Mouse (Mus musculus) frontal cortex, postnatal 36 days (tissue): ENCODE measurements around the gene Tgfbr1.

Source experiments
- DNase-seq, 2 experiments: peaks; one replicate each; pipeline ENCODE4 v3.0.0; 2022; ENCODE audit warnings: low spot score in 2 of 2

Gene Tgfbr1

DNA sequence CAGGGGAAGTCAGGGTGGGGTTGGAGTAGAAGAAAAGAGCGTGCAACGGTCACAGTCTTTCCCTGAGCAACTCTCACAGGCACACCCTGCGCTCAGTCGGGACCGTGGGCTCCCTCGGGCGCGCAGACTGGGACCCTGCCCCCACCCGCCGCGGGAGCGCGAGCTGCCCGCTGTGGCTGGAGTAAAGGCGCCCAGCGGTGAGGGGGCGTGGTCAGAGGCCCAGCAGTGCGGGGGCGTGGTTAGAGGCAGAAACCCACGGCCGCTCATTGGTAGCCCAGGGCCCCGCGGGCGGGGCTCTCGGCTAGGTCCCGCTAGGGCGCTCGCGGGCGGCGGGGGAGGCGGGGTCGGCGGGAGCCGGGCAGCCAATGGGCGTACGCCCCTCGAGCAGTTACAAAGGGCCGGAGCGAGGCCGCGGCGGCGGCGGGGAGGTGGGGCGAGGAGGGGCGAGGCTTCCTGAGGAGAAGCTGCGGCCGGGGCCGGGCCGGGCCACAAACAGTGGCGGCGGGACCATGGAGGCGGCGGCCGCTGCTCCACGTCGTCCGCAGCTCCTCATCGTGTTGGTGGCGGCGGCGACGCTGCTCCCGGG is at the start of gene Tgfbr1:
Gene Tgfbr1, plus strand, starts transcription at position 420 of the 586 bp plus-strand sequence.
- peak; percentile 92 to 96 for DNase-seq

DNA sequence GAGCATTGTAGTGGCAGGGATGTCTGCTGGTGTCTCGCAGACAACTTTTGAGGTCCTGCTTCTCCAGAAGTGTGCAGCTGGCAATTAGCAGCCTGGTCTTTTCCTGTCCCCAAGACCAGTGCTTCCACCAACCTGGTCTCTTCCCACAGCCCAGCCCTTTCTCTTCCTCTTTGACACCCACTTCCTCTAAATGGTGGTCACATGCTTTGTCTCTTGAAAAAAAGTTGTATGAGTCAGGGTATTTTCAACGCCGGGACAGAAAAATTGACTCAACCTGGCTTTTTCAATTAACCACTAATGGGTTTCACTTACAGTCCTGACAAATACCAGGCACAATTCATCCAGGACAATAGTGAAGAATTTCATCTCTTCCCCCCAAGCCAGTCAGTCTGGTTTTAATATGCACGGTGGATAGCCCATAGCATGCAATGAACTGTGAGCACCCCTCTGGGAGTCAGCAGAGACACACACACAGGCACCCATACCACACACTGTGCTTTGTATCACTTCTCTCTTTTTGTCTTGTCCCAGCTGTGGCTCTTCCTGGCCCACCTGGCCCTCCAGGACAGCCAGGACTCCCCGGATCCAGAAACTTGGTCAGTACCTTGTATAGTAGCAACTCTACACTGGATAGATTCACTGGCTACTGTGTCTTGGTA is 49.6 kb upstream of the Tgfbr1 start:
- DNase-seq = no peak

DNA sequence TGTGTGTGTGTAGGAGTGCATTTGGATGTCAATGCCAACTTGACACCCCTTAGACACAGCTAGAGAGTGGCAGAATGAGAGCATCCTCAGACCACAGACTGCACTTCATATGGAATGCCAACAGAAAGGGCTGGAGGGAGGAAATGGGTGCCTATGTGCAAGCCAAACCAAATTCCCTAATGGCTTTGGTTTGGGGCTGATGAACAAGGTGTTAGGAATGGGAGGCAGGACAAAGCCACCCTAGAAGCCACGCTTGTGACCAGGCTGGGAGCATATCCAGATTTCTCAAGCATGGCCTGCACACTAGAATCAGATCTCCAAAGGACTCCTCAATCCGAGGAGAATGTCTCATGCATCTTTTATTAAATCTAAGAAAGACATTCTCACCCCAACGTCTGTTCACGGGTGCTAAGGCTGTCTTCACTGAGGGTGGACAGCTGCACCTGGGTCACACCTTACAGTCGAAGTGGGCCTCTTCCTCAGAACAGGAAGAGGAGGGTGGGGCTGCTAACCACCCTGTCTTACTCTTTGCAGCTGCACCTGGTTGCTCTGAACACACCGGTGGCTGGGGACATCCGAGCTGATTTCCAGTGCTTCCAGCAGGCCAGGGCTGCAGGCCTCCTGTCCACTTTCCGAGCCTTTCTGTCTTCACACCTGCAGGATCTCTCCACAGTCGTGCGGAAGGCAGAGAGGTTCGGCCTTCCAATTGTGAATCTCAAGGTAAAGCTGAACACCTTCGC is 43.0 kb upstream of the Tgfbr1 start:
- no peak for DNase-seq

DNA sequence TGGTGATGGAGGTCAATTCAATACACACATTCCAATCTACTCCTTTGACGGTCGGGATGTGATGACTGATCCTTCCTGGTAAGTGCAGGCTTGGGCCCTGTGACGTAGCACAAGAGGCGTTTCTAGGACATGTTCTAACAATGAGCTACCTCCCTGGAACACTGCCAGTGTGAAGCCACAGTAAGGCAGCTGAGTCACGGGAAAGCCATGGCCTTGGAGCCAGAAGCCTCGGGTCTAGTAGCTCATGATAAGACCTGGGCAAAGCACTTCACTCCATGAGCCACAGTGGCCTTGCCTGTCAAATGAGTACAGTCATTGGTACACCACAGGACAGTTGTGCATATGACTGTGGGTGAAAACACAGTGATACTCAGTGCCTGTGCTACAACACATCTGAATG is 42.2 kb upstream of the Tgfbr1 start:
- no peak for DNase-seq

DNA sequence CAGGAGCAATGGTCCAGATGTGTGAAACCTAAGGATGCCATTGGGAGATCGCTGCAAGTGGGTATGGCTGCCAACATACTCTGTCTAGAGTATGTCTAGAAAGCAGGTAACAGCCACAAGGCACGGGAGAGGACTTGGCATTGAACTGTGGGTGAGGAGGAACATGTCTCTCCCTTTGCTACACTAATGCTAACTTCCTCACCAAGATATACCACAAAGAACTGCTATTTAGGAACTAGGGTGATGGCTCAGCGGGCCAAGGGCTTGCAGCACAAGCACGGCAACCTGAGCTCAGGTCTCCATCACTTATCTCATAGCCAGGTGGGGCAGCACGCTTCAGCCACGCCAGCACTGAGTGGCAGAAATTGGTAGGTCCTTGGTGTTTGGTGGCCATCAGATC is 41.6 kb upstream of the Tgfbr1 start:
- DNase-seq = no peak

DNA sequence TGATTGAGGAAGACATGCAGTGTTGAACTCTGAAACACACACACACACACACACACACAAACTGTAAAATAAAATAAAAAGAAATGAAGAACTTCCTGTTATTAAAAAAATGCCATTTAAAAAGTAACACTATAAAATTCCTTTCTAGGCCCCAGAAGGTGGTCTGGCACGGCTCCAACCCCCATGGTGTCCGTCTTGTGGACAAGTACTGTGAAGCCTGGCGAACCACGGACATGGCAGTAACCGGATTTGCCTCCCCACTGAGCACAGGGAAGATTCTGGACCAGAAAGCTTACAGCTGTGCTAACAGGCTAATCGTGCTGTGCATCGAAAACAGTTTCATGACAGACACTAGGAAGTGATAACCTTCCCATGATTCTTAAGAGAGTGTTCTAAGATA is 41.1 kb upstream of the Tgfbr1 start:
- no peak for DNase-seq

DNA sequence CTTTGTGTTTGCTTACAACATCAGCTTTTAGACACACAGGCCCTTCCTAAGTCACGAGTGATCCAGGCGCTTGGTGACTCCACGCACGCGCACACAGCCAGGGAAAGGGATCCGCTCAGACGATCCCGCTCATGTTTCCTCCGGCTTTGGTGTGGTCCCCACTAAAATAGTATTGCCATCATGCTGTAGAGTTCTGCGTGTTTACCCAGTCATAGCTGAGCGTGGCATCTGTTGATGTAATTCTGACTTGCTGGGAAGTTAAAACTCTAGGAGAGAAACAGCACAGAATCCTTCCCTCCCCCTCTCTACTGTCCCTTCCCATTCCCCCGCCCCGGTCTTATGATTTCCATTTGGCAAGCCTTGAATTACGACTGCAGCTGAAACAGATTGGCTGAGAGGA is 40.3 kb upstream of the Tgfbr1 start:
- DNase-seq = peak; percentile 66 to 68

DNA sequence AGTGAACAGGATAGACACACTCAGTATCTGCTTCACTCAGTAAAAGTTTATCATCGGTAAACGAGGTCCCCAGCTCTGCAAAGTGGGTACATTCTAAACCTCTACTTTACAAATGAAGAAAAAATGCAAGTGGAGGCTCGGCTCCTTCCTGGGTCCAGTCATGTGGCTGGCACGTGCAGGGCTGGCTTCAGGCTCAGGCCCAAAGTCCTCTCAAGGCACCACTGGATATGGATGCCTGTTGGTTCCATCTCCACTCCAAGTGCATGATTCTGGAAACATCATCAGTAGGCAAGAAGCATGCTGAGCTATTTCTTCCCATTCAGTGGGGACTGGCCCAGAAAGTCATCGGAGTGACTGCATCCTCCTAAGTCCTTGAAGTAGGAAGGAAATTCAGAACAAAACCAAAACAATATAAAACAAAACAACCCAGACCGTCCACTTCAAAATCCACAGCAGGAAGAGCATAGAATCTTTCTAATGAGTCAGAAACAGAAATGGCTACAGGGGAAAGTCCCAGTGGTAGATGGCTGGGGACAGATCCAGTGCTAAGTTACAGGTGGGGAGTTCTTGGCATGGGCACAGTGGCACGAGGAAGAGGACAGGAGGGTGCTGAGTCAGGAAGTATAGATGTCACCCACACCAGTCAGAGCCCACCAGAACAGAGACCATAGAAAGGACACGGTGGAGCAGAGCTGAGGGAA is 39.2 kb upstream of the Tgfbr1 start:
- DNase-seq = no peak

DNA sequence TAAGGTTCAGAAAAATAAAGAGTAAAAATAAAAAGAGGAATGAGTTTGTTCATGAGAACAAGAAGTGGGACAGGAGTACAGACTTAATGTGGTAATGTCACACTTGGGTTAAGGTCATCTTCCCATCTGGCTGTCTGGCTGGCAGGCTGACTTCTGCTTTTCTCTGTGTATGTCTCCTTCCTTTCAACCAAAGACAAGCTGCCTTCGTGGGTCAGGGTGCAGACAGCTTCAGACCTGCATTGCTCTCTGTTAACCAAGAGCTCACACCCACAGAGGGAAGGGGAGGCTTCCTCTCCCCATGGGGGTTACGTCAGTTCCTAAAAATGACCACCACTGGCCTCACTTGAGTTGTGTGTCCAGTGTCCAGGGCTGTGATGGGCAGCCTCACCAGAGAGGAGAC is 37.6 kb upstream of the Tgfbr1 start:
- no peak for DNase-seq

DNA sequence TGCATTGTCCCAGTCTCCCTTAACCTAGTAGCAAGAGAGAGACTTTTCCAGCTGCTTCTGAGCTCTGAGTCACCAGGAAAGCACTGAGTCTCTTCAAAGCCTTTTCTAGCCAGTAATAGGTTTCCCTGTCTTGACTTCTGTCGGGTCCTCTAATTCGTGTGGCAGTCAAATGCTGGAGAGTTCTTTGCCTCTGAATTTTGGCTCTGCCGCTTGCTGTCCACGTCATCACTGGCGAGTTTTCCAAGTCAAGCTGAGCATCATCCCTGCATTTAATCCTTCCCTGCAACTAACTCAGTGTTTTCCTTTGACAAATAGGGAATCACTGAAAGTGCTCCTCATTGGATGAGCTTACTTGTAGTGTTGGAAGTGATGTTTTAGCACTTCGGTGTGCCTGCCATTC is 36.6 kb upstream of the Tgfbr1 start:
- DNase-seq = no peak

DNA sequence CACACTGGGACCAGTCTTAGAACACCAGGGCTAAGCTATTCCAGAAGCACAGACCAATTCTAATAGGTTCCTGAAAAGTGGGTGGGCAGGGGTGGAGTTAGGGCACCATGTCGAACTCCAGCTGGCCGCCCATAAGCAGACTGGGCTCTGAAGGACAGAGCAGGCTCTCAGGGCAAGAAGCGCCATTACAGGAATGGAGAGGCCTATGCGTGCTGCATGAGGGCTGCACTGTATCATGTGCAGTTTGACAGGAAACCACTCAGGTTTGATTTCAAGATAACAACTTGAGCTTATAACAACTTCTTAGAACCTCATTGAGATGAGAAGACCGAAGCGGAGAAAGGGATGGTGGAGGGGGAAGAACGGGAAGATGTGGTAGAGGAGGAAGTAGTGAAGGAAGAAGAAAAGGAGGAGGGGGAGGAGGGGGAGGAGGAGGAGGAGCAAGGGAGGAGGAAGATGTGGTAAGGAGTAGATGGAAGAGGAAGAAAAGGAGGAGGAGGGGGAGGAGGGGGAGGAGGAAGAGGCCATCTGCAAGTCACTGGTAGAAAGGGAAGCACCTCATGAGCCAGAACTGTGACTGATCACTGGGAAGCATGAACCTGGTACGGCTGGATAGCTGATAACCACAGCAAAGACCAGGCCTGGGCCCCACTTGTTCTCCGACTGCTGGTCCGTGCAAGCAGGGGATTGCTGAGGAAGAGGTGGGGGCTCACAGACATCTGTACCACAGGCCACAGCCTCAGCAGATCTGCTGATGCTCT is 33.3 kb upstream of the Tgfbr1 start:
- no peak for DNase-seq

DNA sequence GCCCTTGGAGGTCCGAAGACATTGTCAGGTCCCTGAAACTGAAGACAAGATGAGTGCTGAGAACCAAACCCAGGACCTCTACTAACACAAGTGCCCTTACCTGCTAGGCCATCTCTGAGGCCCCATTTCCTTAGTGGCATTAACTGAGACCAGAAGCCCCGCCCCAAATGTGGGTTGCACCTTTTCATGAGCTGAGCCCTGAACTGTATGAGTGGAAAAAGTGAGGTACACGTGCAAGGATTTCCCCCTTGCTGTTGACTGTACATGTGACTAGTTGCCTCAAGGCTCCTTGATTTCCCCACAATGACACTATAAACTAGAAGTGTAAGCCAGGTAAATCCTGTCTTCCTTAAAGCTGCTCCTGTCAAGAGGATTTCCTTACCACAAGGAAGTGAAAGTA is 30.7 kb upstream of the Tgfbr1 start:
- DNase-seq = no peak

DNA sequence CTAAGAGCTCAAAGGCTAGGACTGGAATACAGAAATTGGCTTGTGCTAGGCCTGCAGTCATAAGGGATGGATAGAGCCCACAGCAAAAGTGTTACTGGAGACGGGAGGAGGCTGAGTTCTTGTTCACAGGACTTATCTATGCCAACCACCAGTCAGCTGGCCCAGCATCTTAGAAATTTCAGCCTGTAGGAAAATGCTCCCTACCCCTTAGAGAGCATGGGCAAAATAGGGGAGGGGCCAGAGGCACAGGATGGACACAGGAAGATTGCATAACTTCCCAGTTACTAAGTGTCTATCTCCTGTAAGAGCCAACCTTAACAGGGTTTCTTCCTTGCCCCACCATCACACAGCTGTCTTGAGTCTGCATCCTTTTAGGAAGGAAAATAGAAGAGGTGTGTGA is 28.8 kb upstream of the Tgfbr1 start:
- DNase-seq = no peak

DNA sequence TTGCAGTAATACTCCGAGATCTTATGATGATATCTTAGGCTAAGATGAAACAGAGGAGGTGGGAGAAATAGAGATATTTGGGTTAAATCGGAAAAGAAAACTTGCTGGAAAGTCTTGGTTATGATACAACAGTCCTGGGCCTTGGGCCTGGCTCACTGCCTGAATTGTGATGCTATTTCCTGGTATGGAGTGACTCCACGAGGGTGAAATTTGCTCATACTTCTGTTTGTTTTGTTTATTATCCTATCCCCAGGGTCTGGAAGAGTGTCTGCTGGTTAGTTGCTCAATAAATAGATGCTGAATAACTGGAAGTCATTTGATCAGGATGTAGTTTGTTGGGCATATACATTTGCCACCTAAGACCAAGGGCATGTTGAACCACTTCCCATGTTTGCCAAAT is 25.2 kb upstream of the Tgfbr1 start:
- DNase-seq = no peak

DNA sequence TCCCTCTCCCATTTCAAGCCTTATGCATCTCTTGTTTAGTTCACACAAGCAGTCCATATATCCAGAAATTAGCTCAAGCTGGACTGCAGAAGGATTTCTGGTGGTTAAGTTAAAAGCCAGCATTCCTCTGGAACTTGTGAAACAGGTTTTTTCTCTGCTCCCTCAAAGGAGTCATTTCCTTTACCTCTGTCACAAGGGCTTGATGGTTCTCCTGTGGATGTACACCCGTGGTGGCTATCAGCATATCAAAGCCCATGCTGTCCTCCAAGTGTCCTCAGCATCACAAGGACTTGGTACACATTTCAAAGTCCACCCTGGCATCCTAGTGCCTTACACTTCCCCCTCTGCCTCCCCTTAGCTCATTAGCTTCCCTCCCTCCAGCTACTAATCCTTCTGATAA is 23.7 kb upstream of the Tgfbr1 start:
- DNase-seq = no peak

DNA sequence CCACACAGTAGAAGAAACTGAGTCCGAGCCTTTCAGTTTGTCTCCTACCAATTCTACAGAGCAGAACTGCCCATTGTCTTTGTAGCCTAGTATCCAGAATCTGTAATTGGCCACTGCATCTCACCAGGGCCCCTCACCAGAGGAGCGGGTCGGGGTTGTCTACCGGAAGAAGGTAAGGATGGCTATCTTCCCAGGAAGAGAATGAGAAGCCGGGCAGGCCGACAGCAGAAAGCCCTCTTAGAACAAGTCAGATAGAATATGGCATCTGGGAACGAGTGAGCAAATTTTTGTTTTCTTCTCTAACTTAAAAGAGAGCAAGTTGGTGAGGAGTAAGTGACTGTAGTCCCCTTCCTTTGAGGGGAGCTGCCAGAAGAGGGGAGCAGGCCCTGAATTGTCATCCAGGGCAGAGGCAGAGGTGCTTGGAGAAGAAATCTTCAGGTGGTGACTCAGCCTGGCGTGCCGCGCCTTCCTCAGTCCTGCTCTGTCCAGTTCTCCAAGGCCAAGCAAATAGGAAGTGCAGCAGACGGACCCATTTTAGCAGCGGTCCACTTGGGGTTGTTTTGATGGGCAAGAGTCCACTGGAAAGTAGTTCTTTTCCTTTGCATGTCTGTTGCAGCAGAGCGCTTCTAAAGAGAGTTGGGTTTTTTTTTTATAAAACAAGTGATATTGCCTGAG is 22.5 kb upstream of the Tgfbr1 start:
- no peak for DNase-seq

DNA sequence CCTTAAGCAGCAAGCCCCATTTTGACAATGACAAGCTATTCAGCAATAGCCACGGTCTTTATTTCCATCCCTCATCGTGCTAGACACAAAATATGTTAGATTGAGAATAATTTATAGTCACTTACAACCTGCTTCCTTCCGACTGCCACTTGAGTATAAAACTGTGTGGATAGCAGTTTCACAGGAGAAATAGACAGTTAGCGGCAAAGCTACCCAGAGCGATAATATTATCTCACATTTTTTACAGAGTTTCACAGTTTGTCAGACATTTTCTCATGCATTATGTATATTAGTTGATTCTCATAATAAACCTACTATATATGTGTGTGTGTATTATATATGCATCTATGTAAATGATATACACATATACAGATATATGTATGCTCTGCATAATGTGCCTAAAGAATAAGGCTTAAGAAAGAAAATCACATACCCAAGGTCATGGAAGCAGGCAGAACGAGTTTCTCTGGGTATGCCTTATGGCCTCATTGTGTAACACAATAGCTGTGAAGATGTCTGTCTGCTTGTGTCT is 20.1 kb upstream of the Tgfbr1 start:
- DNase-seq = no peak

DNA sequence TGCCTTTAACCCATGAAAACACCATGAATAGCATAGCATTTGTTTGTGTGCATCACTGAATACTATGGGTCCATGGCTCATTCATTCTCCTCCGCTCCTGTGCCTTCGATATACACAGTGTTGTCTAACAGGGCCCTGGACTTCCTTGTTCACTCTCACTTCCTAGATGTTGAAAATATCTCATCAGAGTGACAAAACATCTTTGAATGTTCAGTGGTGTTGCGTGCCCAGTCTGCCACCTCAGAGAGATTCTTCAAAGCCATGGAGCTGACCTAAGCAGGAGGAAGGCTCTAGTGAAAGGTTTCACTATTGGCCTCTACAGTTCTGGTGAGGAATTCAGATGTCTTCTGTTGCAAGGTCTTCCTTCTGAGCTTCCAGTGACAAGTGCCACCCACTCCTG is 19.5 kb upstream of the Tgfbr1 start:
- DNase-seq = no peak

DNA sequence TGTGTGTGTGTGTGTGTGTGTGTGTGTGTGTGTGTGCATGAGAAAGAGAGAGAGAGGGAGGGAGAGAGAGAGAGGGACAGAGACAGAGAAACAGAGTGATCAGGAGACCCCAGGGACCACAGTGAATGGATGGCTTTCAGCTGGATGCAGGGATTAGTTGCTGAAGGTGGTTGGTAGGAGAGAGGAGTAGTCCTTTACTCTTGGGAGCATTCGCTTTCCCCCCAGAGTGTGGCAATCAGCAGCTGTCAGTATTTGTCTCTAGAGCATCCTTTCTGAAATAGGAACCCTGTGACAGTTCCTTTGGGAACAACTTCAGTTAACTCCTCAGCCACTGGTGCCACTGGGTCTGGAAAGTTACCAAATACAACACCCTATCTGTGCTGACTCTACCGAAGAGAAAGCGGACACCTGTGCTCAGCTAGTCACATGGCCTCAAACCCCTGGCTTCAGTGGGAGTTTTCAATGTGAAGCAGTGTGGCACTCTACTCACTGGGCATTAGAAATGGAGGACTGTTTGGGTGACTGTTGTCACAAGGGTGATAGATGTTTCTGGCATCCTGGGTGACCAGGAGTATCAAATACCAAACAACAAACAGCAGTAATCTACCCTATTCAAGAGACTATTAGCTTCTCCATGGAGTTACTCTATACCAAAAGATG is 16.0 kb upstream of the Tgfbr1 start:
- no peak for DNase-seq

DNA sequence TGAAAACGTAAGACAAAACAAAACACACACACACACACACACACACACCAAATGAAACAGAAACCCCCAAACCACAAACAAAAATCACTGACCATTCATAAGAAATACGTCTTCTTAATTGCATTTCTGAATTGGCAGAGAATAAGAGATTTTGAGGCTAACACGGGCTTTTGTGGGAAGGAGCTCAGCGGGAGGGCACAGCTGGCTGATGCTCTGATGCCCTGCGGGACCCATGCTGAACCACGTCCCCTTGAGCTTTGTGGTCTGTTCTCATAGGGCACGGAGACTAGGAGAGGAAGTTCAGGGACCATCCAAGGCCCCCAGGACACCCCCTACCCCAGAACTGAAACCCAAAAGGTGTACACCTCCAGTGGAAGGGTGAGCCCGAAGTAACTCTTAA is 10.4 kb upstream of the Tgfbr1 start:
- no peak for DNase-seq

DNA sequence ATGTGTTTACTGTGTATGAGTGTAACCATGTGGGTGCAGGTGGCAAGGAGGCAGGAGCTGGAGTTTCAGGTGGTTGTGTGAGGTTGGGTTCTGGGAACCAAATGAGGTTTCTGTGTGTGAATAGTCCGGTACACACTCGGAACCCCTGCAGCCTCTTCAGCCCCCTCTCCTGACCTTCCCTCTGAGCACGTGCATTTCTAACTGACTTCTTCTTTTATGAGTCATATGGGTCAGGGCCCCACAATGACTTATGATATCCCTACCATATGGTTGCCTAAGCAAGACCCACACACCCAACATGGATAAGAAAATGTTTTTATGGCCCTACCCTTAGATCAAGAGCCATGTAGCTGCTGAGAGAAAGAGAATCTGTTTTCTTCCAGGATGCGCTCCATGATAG is 6.0 kb upstream of the Tgfbr1 start:
- no peak for DNase-seq
